Comparison of ENCODE assay signal across 10 mouse cellular contexts in the genomic region with DNA sequence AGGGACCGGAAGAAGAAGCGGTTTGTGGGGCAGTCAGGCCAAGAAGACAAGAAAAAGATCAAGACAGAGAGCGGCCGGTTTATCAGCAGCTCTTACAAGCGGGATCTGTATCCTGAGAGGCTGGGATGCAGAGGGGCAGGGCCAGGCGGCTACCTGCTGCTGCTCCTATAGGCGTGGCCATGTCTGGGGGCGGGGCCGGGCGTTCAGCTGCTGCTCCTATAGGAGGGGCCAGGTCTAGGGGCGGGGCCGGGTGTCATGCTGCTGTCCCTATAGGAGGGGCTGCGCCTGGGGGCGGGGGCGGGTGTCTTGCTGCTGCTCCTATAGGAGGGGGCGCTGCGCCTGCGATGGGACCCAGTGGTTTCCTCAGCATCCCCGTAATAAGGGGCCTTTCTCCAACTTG. TPM values are rescaled to one million over a fixed set of nuclear protein-coding genes. Genes with fewer than 3 reads are reported as not detected.
DNase-seq lines count a peak whose midpoint lies in the region; ATAC-seq and TF ChIP-seq lines count a peak whose summit lies in the region.
"Had no signal": no experiment of that assay in that cellular context is flagged by ENCODE, and none has a peak within 500 bp of the region (broad histone marks: within the 10 kb centered on the region; RNA-seq: fewer than 3 reads in every experiment).

No protein-coding gene starts in this region.

- H3K36me3 ChIP-seq in hindbrain, embryonic 10.5 days, result peaks cover 75% of the 10 kb centered on the region
- peaks cover 69% of the 10 kb centered on the region for H3K36me3 ChIP-seq in hindbrain, embryonic 13.5 days
- peaks cover 79% of the 10 kb centered on the region for H3K36me3 ChIP-seq in E14TG2a.4 (ENCODE audit: insufficient read depth, low read length)

- peak overlapping the region; percentile 67; the same call in 1 of the 2 replicates for H3K27ac ChIP-seq in hindbrain, embryonic 10.5 days
- H3K27ac ChIP-seq in hindbrain, embryonic 13.5 days, result no peak overlapping the region
- no peak overlapping the region for H3K27ac ChIP-seq in left cerebral cortex, adult 2 months

- no peak overlapping the region for H3K4me2 ChIP-seq in hindbrain, embryonic 13.5 days

- peak; percentile 76 for DNase-seq in hindbrain, embryonic 10.5 days (ENCODE audit: low spot score)
- DNase-seq in embryo, embryonic 9.5 days (ENCODE audit: extremely low spot score), result peak; percentile 78
- peak; percentile 60 for DNase-seq in lung, postnatal 10 days
- DNase-seq in left cerebral cortex, adult 2 months (ENCODE audit: extremely low spot score in 1 of 2, low spot score in 2 of 2), result no peak
- DNase-seq in layer of hippocampus, adult 18-20 months (ENCODE audit: low spot score in 2 of 2), result no peak
- DNase-seq: cerebellum, postnatal 36 days had no signal

- WGBS in hindbrain, embryonic 10.5 days, result 26% methylated on average over 19 of the region's 19 CpGs
- 31% methylated on average over 19 of the region's 19 CpGs for WGBS in hindbrain, embryonic 13.5 days

- no peak overlapping the region for H3K9ac ChIP-seq in hindbrain, embryonic 13.5 days

- H3K4me1 ChIP-seq in hindbrain, embryonic 10.5 days (replicated peaks), result peaks cover 35% of the 10 kb centered on the region
- peaks cover 25% of the 10 kb centered on the region for H3K4me1 ChIP-seq in hindbrain, embryonic 13.5 days (replicated peaks)
- H3K4me1 ChIP-seq in E14TG2a.4 (replicated peaks; ENCODE audit: low read depth, low read length), result peaks cover 93% of the 10 kb centered on the region

- H3K27me3 ChIP-seq in hindbrain, embryonic 10.5 days (ENCODE audit: insufficient read depth, poor library complexity, severe bottlenecking), result peaks cover 19% of the 10 kb centered on the region
- H3K27me3 ChIP-seq in hindbrain, embryonic 13.5 days, result peaks cover 25% of the 10 kb centered on the region
- peaks cover 14% of the 10 kb centered on the region for H3K27me3 ChIP-seq in E14TG2a.4 (ENCODE audit: insufficient read depth, low read length)

- no peak overlapping the region for H3K4me3 ChIP-seq in hindbrain, embryonic 10.5 days
- no peak overlapping the region for H3K4me3 ChIP-seq in hindbrain, embryonic 13.5 days
- H3K4me3 ChIP-seq in E14TG2a.4 (replicated peaks; ENCODE audit: low read length), result peak overlapping the region; percentile 39; the same call in 1 of the 2 replicates
- no peak overlapping the region for H3K4me3 ChIP-seq in left cerebral cortex, adult 2 months

- no peaks in the 10 kb centered on the region for H3K9me3 ChIP-seq in hindbrain, embryonic 10.5 days
- no peaks in the 10 kb centered on the region for H3K9me3 ChIP-seq in hindbrain, embryonic 13.5 days
- H3K9me3 ChIP-seq in E14TG2a.4 (ENCODE audit: low read length), result no peaks in the 10 kb centered on the region

- TF ChIP-seq CTCF in E14TG2a.4 (conservative IDR thresholded peaks at IDR 0.05; ENCODE audit: low read length), result no peak
- no peak for TF ChIP-seq CTCF in left cerebral cortex, adult 2 months (IDR thresholded peaks at IDR 0.05)

- no peak for ATAC-seq in hindbrain, embryonic 13.5 days (ENCODE audit: low FRiP score)
- no peak for ATAC-seq in cerebellum, adult (ENCODE audit: insufficient number of reproducible peaks, low FRiP score, low TSS enrichment)

- intact Hi-C loops in left cerebral cortex, adult 2 months (cut with DNase I), result no loop called here

RNA-seq across cellular contexts. Expression of a gene that starts 7.6 kb away (rescaled TPM):
- polyA plus RNA-seq in hindbrain, embryonic 10.5 days (2016; fragmentation: Nextera tagmentation; extraction: Ambion mirVana), result 0.85 TPM in 1 of 2 replicates, not detected in the other
- 0.28 and 0.49 TPM in 2 replicates for polyA plus RNA-seq in hindbrain, embryonic 13.5 days (2015; fragmentation: Nextera tagmentation; extraction: Ambion mirVana)
- under 1 TPM in 1 of 2 experiments, not detected in 1; 0.52 TPM for total RNA-seq in left cerebral cortex, adult 2 months (2021)
- under 1 TPM; 0.61 to 0.82 TPM for total RNA-seq in layer of hippocampus, adult 18-20 months (2021)
- polyA plus RNA-seq: heart, postnatal 0 days had no signal

RNA-seq across cellular contexts. Expression of a gene that starts 13.9 kb away (rescaled TPM):
- 62.2 and 64.7 TPM in 2 replicates for polyA plus RNA-seq in hindbrain, embryonic 10.5 days (2016; fragmentation: Nextera tagmentation; extraction: Ambion mirVana)
- polyA plus RNA-seq in hindbrain, embryonic 13.5 days (2015; fragmentation: Nextera tagmentation; extraction: Ambion mirVana), result 44.0 and 47.7 TPM in 2 replicates
- 10 to 100 TPM; 38.6 to 41.0 TPM for total RNA-seq in left cerebral cortex, adult 2 months (2021)
- total RNA-seq in layer of hippocampus, adult 18-20 months (2021), result 10 to 100 TPM; 39.3 to 40.5 TPM

RNA-seq across cellular contexts. Expression of a gene that starts 14.0 kb away (rescaled TPM):
- polyA plus RNA-seq in hindbrain, embryonic 10.5 days (2016; fragmentation: Nextera tagmentation; extraction: Ambion mirVana), result 19.0 and 19.6 TPM in 2 replicates
- polyA plus RNA-seq in hindbrain, embryonic 13.5 days (2015; fragmentation: Nextera tagmentation; extraction: Ambion mirVana), result 26.2 TPM in 2 replicates
- 10 to 100 TPM; 29.5 to 29.9 TPM for total RNA-seq in left cerebral cortex, adult 2 months (2021)
- 10 to 100 TPM; 27.5 to 29.5 TPM for total RNA-seq in layer of hippocampus, adult 18-20 months (2021)

RNA-seq across cellular contexts. Expression of a gene that starts 22.2 kb away (rescaled TPM):
- 0.13 and 0.15 TPM in 2 replicates for polyA plus RNA-seq in hindbrain, embryonic 10.5 days (2016; fragmentation: Nextera tagmentation; extraction: Ambion mirVana)
- polyA plus RNA-seq in hindbrain, embryonic 13.5 days (2015; fragmentation: Nextera tagmentation; extraction: Ambion mirVana), result 0.14 TPM in 2 replicates
- total RNA-seq in left cerebral cortex, adult 2 months (2021), result 10 to 100 TPM; 85.3 TPM
- total RNA-seq in layer of hippocampus, adult 18-20 months (2021), result 10 to 100 TPM; 92.7 to 97.3 TPM
- polyA plus RNA-seq: heart, postnatal 0 days had no signal

RNA-seq across cellular contexts. Expression of a gene that starts 37.6 kb away (rescaled TPM):
- 1.3 and 2.8 TPM in 2 replicates for polyA plus RNA-seq in hindbrain, embryonic 10.5 days (2016; fragmentation: Nextera tagmentation; extraction: Ambion mirVana)
- polyA plus RNA-seq in hindbrain, embryonic 13.5 days (2015; fragmentation: Nextera tagmentation; extraction: Ambion mirVana), result 2.4 and 2.6 TPM in 2 replicates
- under 1 TPM; 0.47 to 0.75 TPM for total RNA-seq in left cerebral cortex, adult 2 months (2021)
- total RNA-seq in layer of hippocampus, adult 18-20 months (2021), result 1 to 10 TPM in 1 of 2 experiments, under 1 TPM in 1; 0.99 to 1.0 TPM

Comparison
In these comparisons a context has a peak if more than half of its experiments do, and no peak if none do; other contexts are left out.
1. DNase-seq: peak in hindbrain, embryonic 10.5 days (single experiment), embryo, embryonic 9.5 days (single experiment) and lung, postnatal 10 days (single experiment); none in left cerebral cortex, adult 2 months (0 of 2) and layer of hippocampus, adult 18-20 months (0 of 2).